Mouse (Mus musculus) MEL (cell line): ENCODE results near the gene Itpkc.

Experiments used
- E2F4 ChIP-seq: IDR thresholded peaks from 2 replicates; pipeline ENCODE4 v1.6.1; 2011; ENCODE audit warnings: low read depth, low read length, improper control_type of control experiment, borderline replicate concordance
- GATA1 ChIP-seq: IDR thresholded peaks from 2 replicates; pipeline ENCODE4 v1.6.1; 2011; ENCODE audit warnings: low read depth, low read length, improper control_type of control experiment
- MAX ChIP-seq: IDR thresholded peaks from 2 replicates; pipeline ENCODE4 v1.6.1; 2011; ENCODE audit warnings: low read length, improper control_type of control experiment
- RAD21 ChIP-seq: IDR thresholded peaks from 2 replicates; pipeline ENCODE4 v1.6.1; 2011; ENCODE audit warnings: mild to moderate bottlenecking, low read depth, low read length, improper control_type of control experiment
- USF1 ChIP-seq: IDR thresholded peaks from 2 replicates; pipeline ENCODE4 v1.6.1; 2014; ENCODE audit warnings: low read depth, mild to moderate bottlenecking, inconsistent platforms, low read length, improper control_type of control experiment, moderate library complexity

DNA sequence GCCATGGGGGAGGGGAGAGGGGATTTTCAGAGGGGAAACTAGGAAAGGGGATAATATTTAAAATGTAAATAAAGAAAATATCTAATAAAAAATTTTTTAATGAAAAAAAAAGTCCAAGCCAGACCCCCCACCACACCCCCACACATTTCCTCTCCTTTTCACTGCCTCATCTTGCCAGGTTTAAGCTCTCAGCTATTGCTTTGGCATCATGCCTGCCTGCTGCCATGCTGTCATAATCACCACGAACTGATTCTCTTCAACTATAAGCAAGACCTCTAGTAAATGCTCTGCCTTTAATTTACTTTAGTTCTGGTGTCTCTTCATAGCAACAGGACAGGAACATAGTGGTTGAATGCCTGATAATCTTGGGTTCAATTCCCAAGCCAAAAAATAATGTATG lies 46.0 kb downstream of the Itpkc start:
- no peak for TF ChIP-seq E2F4
- no peak for TF ChIP-seq RAD21
- TF ChIP-seq USF1 = no peak
- TF ChIP-seq GATA1 = no peak
- TF ChIP-seq MAX = no peak
